Mouse (Mus musculus) limb, embryonic 11.5 days (tissue): ENCODE results near the gene Gnpat. TPM values are rescaled to one million over a fixed set of nuclear protein-coding genes. Genes with fewer than 3 reads are reported as not detected.

Experiments used
- ATAC-seq: fragments of 200-750 bp; cut with Nextera tagmentation; 2 replicates; pipeline ENCODE4 v1.8.0; 2017; ENCODE audit warnings: low read depth; ENCODE audit not compliant: insufficient number of reproducible peaks, low FRiP score, low TSS enrichment
- DNase-seq: peaks from one replicate; pipeline ENCODE4 v3.0.0-alpha.2; 2015; ENCODE audit warnings: low spot score
- H3K27ac ChIP-seq: fragments of 300-500 bp; sonication (generic); replicated peaks from 2 replicates; pipeline ENCODE4 v1.5.1; 2014; ENCODE audit warnings: low read depth, mild to moderate bottlenecking, low read length
- H3K27me3 ChIP-seq: fragments of 300-500 bp; sonication (generic); 2 replicates; pipeline ENCODE4 v1.6.1; 2014; ENCODE audit warnings: mild to moderate bottlenecking, low read length, mixed read lengths; ENCODE audit not compliant: control insufficient read depth, insufficient read depth
- H3K36me3 ChIP-seq: fragments of 300-500 bp; sonication (generic); 2 replicates; pipeline ENCODE4 v1.6.1; 2014; ENCODE audit warnings: mild to moderate bottlenecking, low read length, moderate library complexity, mixed read lengths; ENCODE audit not compliant: control insufficient read depth, insufficient read depth
- H3K4me1 ChIP-seq: fragments of 300-500 bp; sonication (generic); 2 replicates; pipeline ENCODE4 v1.6.1; 2014; ENCODE audit warnings: low read length, mixed read lengths; ENCODE audit not compliant: control insufficient read depth, insufficient read depth
- H3K4me2 ChIP-seq: fragments of 300-500 bp; sonication (generic); 2 replicates; pipeline ENCODE4 v1.6.1; 2014; ENCODE audit warnings: low read depth, mild to moderate bottlenecking, moderate library complexity; ENCODE audit not compliant: severe bottlenecking
- H3K4me3 ChIP-seq: fragments of 300-500 bp; sonication (generic); 2 replicates; pipeline ENCODE4 v1.5.1; 2014; ENCODE audit warnings: low read depth, low read length
- H3K9ac ChIP-seq: fragments of 300-500 bp; sonication (generic); 2 replicates; pipeline ENCODE4 v1.6.1; 2014; ENCODE audit warnings: mild to moderate bottlenecking, low read length
- H3K9me3 ChIP-seq: fragments of 300-500 bp; sonication (generic); 2 replicates; pipeline ENCODE4 v1.6.1; 2016; ENCODE audit warnings: low read length; ENCODE audit not compliant: control insufficient read depth
- WGBS: fragments of 180-500 bp; shearing (Covaris S2); extraction: QIAGEN DNeasy Blood & Tissue Kit; methylation state at CpG from one replicate; pipeline ENCODE4 v1.1.7; 2014; 5-methylcytosine and 5-hydroxymethylcytosine counted together
- polyA plus RNA-seq: library from polyadenylated mRNA; unstranded; fragments of >200 nt; fragmentation: Nextera tagmentation; extraction: Ambion mirVana; gene quantifications from 2 replicates; pipeline ENCODE4 v1.2.1, GENCODE M21; 2014

Gene Gnpat
- polyA plus RNA-seq, 1 experiment from 2014 or later = 121 TPM

DNA sequence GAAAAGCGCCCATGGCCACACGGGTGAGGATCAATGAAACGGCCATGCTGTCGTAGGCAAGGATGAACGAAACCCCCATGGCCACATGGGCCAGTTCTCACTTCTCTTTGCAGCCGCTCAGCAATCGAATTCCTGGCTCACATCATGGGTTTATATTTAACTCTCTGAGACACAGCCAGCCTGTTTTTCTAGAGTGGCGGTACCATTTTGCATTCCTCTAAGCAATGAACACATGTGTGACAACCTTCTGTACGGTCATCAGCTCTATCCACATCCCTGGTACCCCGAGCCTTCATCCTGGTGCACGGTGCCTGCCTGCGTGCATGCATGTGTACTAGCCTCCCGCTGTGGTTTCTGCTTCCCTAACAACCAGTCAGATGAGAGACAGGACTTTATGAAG lies 67.3 kb downstream of the Gnpat start:
- no peaks in the 10 kb centered on the region for H3K9me3 ChIP-seq
- DNase-seq = no peak
- H3K9ac ChIP-seq = no peak overlapping the region
- no peak for ATAC-seq
- H3K36me3 ChIP-seq = no peaks in the 10 kb centered on the region
- H3K4me1 ChIP-seq = no peaks in the 10 kb centered on the region
- H3K27ac ChIP-seq = no peak overlapping the region
- H3K4me2 ChIP-seq = no peak overlapping the region
- WGBS = 91% methylated on average over 13 of the region's 13 CpGs
- H3K27me3 ChIP-seq = no peaks in the 10 kb centered on the region
- no peak overlapping the region for H3K4me3 ChIP-seq

DNA sequence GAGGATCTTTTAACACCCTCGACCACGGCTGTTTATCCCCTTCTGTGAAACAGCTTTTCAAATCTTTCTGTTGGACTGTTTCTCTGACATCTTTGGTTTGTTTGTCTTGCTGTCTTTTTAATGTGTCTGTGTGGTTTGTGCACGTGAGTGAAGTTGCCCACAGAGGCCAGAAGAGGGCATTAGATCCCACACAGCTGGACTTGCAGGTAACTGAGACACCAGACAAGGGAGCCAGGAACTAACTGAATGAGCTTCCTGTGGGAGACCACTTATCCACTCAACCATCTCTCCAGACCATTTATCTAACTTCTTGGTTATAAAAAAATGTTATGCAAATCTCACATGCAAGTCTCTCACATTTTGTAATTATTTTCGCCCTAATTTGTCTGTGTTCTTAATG lies 67.8 kb downstream of the Gnpat start:
- no peaks in the 10 kb centered on the region for H3K4me1 ChIP-seq
- H3K27me3 ChIP-seq = no peaks in the 10 kb centered on the region
- H3K36me3 ChIP-seq = no peaks in the 10 kb centered on the region
- no peaks in the 10 kb centered on the region for H3K9me3 ChIP-seq
- H3K27ac ChIP-seq = no peak overlapping the region
- no peak for DNase-seq
- no peak overlapping the region for H3K4me3 ChIP-seq
- H3K9ac ChIP-seq = no peak overlapping the region
- H3K4me2 ChIP-seq = no peak overlapping the region
- 79% methylated on average over 4 of the region's 4 CpGs for WGBS
- no peak for ATAC-seq

DNA sequence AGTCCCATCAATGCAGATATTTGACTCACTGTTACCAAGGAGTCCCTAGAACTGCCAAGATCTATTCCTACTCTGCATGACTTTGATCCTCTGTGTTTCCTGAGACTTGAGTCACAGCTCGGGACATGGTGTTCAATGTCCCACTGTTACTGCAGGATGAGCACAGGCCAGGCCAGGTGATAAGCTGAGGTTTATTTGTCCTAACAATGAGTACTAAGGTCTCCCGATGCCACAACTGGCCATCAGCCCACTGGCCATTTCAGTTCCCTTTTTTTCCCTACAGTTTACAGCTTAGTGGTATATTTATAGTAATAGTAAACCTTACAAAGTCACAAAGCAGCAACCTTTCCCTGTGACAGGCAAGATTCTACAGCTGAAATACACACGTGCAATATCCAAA lies 69.6 kb downstream of the Gnpat start:
- Histone ChIP-seq H3K27me3 (no peaks in the 10 kb centered on the region), H3K4me2 (no peak overlapping the region), H3K9ac (no peak overlapping the region), H3K4me1 (no peaks in the 10 kb centered on the region), H3K9me3 (no peaks in the 10 kb centered on the region), H3K36me3 (no peaks in the 10 kb centered on the region), H3K27ac (no peak overlapping the region), H3K4me3 (no peak overlapping the region)
- WGBS = 84% methylated on average over 3 of the region's 3 CpGs
- ATAC-seq (no peak), DNase-seq (no peak)

DNA sequence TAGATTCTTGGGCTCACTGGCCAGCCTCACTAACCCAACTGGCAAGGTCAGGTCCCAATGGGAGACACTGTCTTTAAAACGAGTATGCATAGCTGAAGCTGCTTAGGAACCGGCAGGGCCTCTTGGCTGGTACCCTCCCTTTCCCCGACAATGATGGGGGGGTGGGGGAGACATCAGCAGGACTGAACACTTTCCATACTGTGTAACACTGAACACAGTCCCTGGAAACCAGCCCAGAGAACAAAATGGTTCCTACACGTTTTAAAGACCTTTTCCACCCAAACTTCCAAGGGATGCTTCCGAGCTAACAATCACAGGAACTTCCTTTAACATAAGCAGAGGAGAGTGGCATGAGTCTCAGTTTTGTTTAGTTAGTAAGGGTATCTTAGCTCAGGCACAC lies 72.3 kb downstream of the Gnpat start:
- no peaks in the 10 kb centered on the region for H3K36me3 ChIP-seq
- no peak for ATAC-seq
- H3K4me1 ChIP-seq = no peaks in the 10 kb centered on the region
- no peaks in the 10 kb centered on the region for H3K27me3 ChIP-seq
- no peak overlapping the region for H3K4me3 ChIP-seq
- H3K9me3 ChIP-seq = no peaks in the 10 kb centered on the region
- WGBS = 91% methylated on average over 5 of the region's 5 CpGs
- no peak overlapping the region for H3K27ac ChIP-seq
- DNase-seq = no peak
- H3K4me2 ChIP-seq = no peak overlapping the region
- no peak overlapping the region for H3K9ac ChIP-seq

DNA sequence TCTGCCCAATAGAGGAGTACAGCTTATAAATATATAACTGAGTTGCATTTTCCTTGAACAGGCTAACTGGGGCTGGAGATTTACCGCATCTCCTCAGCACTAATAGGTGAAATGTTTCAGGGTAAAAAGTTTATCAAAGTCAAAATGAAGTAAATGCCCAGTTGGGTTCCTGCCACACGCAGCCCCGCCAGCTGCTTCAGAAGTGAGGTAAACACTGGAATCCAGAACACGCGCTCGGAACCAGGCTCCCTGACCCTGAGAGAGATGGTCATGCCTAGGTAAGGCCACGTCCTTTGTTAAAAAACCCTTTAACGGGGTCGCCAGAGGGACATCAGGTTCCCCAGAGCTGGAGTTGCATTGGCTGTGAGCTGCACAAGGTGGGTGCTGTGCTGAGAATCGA lies 73.9 kb downstream of the Gnpat start:
- DNase-seq = no peak
- Histone ChIP-seq H3K9ac (no peak overlapping the region), H3K36me3 (no peaks in the 10 kb centered on the region), H3K4me1 (no peaks in the 10 kb centered on the region), H3K27ac (no peak overlapping the region), H3K4me3 (no peak overlapping the region), H3K27me3 (no peaks in the 10 kb centered on the region), H3K4me2 (no peak overlapping the region), H3K9me3 (no peaks in the 10 kb centered on the region)
- WGBS = 96% methylated on average over 10 of the region's 10 CpGs
- no peak for ATAC-seq

DNA sequence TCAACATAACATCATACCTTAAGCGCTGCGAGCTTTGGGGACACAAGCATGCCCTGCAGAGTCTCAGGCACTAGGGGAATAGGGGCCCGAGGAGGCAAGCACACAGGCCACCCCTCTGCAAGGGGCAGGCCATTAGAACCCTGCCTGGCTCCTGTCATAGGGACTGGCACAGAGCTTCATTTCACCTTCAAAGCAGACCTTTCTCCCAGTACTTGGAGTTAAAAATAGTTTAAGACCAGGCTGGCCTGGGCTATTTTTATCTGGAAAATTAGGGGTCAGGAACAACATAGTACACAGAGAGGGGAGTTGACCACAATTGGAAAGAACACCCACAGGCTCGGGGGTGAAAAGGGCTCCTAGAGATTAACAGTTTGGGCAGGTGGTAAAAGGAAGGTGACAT lies 74.5 kb downstream of the Gnpat start:
- Histone ChIP-seq H3K27ac (no peak overlapping the region), H3K9ac (no peak overlapping the region), H3K4me1 (no peaks in the 10 kb centered on the region), H3K9me3 (no peaks in the 10 kb centered on the region), H3K4me3 (no peak overlapping the region), H3K4me2 (no peak overlapping the region), H3K36me3 (no peaks in the 10 kb centered on the region), H3K27me3 (no peaks in the 10 kb centered on the region)
- ATAC-seq (no peak), DNase-seq (no peak)
- 90% methylated on average over 4 of the region's 4 CpGs for WGBS

Other genes starting within 250 kb of the Gnpat start
- 28.2 and 30.4 TPM in 2 replicates for gene 2310022B05Rik, start 199.7 kb upstream of the Gnpat start, polyA plus RNA-seq
- 49.5 and 53.9 TPM in 2 replicates for gene Ttc13, start 141.1 kb upstream of the Gnpat start, polyA plus RNA-seq
- gene Arv1, start 140.9 kb upstream of the Gnpat start, polyA plus RNA-seq = 27.3 and 30.5 TPM in 2 replicates
- 3.7 and 4.5 TPM in 2 replicates for gene Fam89a, start 111.2 kb upstream of the Gnpat start, polyA plus RNA-seq
- 0.01 TPM in 1 of 2 replicates, not detected in the other for gene Trim67, start 69.9 kb upstream of the Gnpat start, polyA plus RNA-seq
- 58.4 and 58.9 TPM in 2 replicates for gene 2810004N23Rik, start 87 bp downstream of the Gnpat start, polyA plus RNA-seq
- 7.0 and 8.1 TPM in 2 replicates for gene Exoc8, start 34.7 kb downstream of the Gnpat start, polyA plus RNA-seq
- gene Sprtn, start 34.9 kb downstream of the Gnpat start, polyA plus RNA-seq = 8.9 and 9.3 TPM in 2 replicates
- 15.1 and 15.3 TPM in 2 replicates for gene Egln1, start 86.3 kb downstream of the Gnpat start, polyA plus RNA-seq
- gene Tsnax, start 150.0 kb downstream of the Gnpat start, polyA plus RNA-seq = 143 and 144 TPM in 2 replicates
- 0.96 and 1.0 TPM in 2 replicates for gene Disc1, start 191.2 kb downstream of the Gnpat start, polyA plus RNA-seq